Mouse (Mus musculus) ES-Bruce4 (cell line): ENCODE results near the gene Cts6.

ENCODE experiments used
- CTCF ChIP-seq: IDR thresholded peaks from one replicate; pipeline ENCODE4 v1.8.1; 2011; ENCODE audit warnings: low read depth, low read length
- EP300 ChIP-seq: IDR thresholded peaks from 2 replicates; pipeline ENCODE4 v1.6.1; 2011; ENCODE audit warnings: low read depth, low read length; ENCODE audit not compliant: insufficient read depth

- TF ChIP-seq CTCF: no peak
- TF ChIP-seq EP300: no peak
Observed at GRCm38 (mm10) chr13:61164622-61165021, 38.6 kb downstream of the Cts6 start.
